Mouse (Mus musculus) spleen, adult 18-20 months (tissue): Measurements from ENCODE around the gene Pdcd5.

Experiments
- DNase-seq, 2 experiments: peaks; one replicate each; pipeline ENCODE4 v3.0.0; 2022; ENCODE audit warnings: mixed read lengths in 2 of 2

Gene Pdcd5

DNA sequence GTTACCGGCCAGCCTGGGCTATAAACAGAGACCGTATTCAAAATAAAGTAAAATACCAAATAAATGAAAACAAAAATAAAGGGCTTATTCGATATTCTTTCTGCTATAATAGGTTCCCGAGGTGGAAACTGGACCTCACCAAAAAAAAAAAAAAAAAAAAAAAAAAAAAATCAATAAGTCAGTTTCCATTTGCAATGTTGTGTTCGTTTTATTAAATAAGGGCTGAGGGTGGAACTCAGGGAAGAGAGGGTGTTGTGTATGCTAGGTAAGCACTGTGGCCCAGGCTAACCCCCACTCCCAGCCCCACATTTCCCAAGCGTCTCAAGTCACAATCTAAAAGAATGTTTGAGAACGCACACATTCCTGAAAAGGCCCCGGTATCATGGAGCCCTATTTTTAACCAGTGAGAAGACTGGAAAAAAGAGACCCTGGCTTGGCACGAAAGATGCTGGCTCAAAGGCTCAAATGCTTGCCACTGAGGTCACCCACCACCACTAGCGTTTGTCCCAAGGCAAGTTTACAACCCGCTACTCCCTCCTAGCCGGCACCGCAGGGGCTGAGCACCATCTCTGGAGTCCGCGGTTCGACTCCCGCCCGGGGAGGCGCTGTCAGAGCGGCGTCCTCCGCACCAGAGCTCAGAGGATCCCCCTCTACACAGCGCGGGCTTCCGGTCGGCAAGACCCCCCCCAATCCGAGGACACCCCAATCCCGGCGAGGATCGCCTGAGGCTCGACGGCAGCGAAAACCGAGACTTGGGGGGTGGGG, 822 bp downstream of the Pdcd5 start:
- peak in 1 of 2 experiments; percentile 33 for DNase-seq

DNA sequence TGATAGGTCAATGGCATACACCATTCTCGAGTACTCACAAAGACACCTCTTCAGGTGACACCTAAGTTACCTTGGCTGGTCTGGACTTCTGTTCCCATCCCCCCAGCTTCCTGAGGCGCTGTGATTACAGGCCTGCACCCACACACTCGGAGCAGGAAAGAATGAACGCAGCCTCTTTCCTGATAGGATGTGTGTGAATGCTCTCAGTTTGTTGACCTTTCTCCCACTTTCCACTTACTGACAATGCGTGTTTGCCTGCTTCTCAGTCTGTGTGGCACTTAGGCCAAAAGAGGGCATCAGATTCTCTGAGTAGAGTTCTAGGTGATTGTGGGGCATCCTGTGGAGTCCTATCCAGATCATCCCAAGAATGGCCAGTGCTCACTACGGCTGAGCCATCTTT, 7.2 kb downstream of the Pdcd5 start:
- DNase-seq: no peak

DNA sequence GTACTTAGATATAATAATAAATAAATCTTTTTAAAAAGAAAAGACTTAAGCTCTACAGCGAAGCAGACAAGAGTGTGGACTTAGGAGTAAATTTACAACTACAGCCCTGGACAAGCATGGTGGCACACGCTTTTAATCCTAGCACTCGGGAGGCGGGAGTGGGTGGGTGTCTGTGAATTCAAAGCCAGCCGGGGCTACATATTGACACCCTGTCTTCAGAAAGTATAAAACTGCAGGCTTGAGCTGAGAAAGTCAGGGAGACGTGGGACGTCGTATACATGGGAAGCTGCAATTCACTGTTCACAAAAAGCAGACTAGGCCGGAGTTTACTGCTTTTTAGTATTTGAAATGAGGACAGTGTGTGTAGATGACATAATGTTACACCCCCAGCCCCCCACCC, 10.4 kb downstream of the Pdcd5 start:
- DNase-seq: no peak

DNA sequence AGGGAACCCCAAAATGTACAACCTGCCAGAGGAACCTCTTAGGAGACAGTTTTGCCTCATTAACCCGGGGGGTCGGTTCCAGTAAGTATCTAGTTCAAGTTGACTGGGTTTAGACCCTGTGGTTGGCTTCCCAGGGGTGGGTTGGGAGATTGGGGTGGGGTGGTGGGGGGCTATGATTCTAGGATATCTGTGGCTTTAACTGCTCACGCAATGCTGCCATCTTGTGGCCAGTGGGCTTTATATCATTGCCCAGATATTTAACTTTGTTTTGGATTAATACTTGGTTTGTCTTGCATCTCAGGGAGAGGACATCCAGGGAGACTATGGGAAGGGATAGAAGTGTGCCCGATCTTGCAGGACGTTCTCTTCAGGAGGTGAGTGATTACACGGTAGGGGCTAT, 11.1 kb downstream of the Pdcd5 start:
- DNase-seq: peak in 1 of 2 experiments; percentile 31

DNA sequence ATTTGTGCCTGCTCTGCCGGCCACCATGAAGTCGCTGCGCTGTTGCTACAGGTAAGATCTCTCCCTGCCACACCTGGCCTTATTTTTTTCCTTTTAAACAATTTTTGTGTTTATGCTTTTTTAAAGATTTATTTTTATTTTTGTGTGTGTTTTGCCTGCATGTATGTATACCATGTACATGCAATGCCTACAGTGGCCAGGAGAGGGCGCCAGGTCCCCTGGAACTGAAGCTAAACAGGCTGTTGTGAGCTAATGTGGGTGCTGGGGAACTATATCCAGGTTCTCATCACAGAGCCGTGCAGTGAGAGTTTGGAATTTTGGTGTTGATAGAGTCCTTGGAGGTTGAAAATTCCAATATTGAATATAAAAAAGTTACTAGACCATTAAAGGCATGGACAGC, 18.8 kb downstream of the Pdcd5 start:
- DNase-seq: peak in 1 of 2 experiments; percentile 46

DNA sequence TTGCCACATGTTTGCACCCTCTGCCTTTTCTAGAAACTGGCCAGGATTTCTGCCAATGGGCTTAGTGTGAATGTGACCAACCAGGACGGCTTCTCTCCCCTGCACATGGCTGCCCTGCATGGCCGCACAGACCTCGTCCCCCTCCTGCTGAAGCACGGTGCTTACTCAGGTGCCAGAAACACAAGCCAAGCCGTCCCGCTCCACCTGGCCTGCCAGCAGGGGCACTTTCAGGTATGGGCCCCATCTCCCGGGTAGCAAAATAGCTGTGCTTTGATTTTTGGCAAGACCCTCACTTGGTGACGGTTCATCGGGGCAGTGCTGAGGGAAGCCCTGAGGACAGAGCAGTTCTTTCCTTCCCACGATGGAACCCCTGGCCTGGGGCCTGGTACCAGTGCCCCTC, 19.9 kb downstream of the Pdcd5 start:
- DNase-seq: no peak

DNA sequence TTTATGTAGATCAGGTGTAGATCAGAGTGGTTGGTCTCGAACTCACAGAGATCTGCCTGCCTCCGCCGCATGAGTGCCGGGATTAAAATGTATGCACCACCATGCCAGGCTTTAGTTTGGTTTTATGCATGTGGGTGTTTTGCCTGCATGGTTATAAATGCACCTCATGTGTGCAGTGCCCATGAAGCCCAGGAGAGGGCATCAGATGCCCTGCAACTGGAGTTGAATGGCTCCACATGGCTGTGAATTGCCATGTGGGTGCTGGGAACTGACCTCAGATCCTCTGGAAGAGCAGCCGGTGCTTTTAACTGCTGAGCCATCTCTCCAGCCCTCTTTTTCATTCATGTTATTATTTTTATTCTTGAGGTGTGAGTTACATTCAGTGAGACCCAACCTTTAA, 21.3 kb downstream of the Pdcd5 start:
- no peak for DNase-seq

DNA sequence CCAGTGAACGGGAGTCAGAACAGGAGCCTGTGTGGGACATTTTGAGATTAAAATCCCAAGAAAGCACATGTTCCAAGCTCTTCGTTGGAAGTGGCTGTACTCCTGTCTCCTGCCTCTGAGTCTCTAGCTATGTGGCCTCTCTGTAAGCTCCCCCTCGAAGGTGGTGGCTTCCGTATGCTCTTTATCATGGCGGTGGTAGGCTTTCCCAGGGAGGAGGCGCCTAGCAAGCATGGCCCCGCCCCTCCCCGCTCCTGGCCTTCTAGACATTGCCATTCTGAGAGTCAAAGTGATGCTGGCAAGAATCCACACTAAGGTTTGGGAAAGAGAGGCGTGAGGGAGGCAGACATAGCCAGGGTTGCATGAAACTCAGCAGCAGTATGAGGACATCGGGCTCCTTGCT, 24.7 kb downstream of the Pdcd5 start:
- no peak for DNase-seq

DNA sequence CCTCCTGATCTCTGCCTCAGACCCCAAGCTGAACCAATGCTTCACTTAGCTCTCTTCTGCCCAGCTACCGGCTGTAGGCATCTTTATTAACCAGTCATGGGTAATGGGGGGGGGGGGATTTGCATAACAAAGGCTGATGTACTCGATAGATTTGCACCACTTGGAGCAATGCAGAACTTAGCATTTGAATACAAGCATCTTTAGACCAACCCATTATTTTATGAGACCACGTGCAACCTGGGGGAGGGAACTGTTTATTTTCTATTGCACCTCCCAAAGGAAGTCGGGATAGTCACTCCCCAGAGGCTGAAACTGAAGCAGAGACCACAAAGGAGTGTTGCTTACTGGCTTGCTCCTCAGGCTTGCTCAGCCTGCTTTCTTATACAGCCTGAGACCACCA, 29.8 kb downstream of the Pdcd5 start:
- DNase-seq: no peak

DNA sequence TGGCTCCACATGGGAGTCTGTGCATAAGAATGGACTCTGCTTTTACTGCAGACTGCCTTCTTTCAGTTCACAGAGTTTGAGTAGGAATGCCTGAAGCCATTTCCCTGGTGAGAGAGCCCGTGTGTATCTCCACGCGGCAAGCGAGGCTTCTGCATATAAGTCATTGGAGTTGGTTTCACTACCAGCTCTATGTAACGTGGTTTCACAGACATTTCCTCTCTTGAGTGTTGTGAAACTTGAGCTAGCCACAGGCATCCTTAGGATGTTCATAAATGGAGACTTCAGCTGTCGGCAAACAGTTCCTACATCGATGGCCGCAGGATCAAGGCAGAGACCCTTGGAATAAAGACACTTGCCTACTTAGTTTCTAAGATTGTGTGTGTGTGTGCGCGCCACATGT, 38.1 kb downstream of the Pdcd5 start:
- no peak for DNase-seq

DNA sequence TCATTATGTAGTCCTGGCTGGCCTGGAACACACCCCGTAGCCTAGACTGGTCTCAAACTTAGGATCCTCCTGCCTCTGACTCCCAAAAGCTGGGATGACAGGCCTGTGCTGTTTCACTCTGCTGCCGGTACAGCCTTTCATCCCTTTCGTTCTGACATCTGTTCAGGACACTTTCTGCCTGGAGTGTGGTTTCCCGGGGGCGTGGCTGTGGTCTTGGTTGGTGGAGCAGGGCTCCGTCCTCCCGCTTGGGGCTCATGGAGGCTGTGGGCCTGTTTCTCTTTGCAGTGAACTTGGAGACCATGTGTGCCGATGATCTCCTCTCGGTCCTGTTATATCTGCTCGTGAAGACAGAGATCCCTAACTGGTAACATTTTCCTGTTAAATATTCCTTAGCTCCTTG, 40.5 kb downstream of the Pdcd5 start:
- no peak for DNase-seq

DNA sequence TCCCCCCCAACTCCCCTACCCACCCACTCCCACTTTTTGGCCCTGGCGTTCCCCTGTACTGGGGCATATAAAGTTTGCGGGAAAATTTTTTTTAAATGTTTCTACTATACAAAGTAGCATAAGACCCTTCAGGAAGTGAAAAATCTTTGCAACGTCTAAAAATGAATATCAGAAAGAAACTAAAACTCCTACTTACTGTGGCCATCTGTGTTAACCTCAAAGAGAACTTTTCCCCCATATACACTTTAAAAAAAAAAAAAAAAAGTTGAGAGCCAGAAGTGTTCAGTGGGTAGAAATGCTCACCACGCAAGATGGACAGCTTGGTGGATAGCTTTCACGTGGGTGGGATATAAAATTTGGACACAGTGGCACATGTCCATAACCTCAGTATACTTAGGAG, 44.6 kb downstream of the Pdcd5 start:
- no peak for DNase-seq

DNA sequence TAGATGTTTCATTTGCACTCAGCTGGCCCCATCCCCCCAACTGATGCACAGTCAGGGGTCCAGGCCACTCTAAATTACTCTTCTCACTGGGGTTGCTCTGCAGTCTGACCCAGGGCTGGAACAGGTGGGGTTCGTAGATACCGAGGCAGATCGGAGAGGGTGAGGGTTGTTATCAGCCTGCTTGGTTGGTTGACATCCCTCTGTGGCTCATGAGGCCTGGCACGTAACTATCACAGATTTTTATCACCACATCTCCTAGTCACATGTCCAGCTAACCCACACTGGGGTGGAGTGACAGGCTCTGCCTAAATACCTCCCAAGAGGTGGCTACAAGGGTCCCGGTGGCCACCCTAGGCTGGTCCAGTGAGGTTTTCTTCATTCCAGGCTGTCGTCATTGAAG, 46.2 kb downstream of the Pdcd5 start:
- no peak for DNase-seq

DNA sequence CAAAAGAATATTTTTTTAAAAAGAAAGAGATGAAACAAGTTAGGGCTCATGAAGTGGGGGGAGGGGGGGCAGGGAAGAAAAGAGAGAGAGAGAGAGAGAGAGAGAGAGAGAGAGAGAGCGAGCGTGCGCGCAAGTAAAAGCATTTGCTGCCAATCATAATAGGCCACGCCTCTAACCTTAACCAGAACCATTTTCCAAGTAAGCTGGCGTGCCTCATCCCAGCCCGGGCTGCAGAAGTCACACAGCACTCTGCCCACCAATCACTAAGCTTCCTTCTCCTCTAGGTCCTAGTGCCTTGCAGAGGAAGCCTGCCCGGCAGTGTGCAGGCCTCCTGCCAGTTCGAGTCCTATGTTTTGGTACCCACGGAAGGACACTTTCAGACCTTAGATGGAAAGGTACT, 47.3 kb downstream of the Pdcd5 start:
- DNase-seq: no peak

DNA sequence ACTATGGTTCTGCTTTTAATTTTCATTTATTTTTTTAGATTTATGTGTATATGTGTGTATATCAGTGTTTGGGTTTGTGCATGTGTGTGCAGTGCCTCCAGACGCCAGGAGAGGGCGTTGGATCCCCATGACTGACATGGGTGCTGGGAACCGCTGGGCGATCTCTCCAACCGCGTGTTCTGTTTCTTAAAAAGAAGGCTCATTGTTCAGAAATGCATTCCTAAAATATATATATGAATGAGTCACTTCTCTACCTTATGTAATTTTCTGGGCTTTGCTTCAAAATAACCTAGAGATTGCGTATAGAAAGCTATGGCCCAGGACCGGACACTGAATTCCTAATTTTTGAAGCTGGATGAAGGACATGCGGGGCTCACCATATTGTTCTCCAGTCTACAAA, 47.8 kb downstream of the Pdcd5 start:
- DNase-seq: no peak

DNA sequence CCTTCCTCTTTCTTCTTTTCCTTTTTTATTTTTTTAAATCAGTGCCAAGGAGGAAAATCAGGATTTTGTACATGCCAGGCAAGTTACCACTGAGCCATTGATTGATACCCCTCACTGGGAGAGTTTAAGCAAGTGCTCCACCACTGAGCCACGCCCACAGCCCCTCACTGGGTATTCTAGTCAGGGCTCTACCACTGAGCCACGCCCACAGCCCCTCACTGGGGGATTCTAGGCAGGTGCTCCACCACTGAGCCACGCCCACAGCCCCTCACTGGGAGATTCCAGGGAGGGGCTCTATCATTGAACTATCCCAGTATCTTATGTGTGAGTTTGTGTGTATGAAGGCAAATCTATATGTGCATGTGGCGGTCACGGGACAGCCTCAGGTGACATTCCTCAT, 53.0 kb downstream of the Pdcd5 start:
- no peak for DNase-seq
